Mouse (Mus musculus): ENCODE data around the gene Klf7.

Gene Klf7

GRCm38 (mm10) chr1:64020672-64021635 is 101.1 kb downstream of the Klf7 start:
- peak; percentile 96 for DNase-seq

DNA sequence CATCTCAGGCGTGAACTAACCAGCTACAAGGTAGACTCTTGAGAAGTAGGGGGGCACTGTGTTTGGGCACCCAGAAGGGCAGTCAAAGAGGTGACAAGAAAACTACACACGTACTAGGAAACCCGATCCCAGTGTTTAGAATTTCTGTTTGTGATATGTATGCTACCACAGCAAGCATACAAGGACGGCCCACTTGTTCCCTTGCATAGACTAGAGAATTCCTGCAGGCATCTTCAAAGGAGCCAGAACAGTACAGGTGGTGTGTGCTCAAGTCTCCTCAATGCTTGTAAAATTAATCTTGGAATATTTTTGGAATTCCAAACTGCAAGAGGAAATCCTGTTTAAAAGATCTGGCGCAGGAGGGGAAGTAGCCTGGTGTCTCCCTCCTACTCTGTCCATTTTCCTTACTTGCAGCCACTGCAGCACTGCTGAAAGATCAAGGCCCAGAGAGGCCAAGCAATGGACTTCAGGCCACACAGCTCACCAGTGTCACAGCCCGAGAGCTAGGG is 102.9 kb downstream of the Klf7 start:
- peak; percentile 91 for DNase-seq

DNA sequence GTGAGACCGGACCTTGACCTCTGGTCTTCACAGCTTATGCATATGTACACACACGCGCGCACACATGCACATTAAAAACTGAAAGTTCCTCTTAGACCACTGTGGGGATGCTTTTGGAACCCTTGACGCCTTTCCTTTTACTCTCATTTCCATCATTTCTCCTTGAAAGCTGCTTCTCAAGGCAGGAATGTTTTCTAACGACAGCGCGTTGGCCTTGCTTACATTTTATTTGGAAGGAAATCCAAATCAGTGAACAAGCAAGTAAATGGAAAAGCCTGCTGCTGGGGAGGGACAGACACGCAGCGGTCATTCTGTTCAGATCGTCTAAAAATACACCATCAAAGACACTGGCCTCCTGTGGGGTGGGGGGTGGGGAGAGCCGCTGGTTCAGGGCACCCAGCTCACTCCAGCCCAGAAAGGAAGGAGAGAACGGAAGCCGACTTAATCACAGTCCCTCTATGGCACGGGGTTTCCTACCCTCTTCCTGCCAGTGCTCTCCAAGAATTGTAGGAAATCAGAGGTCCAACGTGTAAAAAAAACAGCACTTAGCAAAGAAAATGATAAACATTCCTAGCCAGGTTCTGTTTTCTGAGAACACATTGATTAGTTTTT is 103.5 kb downstream of the Klf7 start:
- peak; percentile 98 for DNase-seq

- peak; percentile 31 for DNase-seq
Observed at GRCm38 (mm10) chr1:64014091-64014490, 108.0 kb downstream of the Klf7 start.

DNA sequence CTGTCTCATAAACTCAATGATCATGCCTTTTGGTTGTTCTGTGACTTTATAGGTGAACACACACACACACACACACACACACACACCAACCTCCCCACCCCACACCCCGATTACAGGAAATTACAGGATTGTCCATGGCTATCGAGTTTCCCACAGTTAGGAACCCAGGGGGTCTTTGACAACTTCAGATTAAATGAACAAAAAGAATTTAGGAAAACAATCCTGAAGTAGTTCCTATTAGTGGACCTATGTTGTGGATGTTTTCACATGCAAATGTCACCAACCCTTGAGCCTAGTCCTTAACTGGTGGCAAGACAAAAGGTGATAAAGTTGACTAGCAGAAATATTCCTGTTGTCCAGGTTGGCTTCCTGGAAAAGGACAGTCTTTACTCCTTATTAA is 113.1 kb downstream of the Klf7 start:
- DNase-seq: peak; percentile 25

DNA sequence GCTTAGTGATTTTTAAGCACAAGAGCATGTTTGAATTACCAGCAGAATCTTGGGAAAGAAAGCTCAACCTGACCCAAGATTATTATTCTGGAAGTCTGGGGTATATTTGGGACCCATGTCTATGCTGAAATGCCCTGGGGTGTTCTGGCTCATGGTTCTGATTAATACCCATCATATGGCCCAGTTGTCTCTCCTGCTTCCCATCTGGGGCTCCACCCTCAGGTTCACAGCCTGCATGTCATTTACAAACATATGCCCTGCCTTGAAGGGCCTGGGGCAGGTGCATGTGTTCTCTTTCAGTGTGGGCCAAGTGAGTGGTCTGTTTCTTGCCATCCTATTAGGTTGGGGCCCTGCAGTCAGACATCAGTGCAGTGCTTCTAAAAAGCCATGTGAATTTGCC is 114.1 kb downstream of the Klf7 start:
- DNase-seq: peak; percentile 80

DNA sequence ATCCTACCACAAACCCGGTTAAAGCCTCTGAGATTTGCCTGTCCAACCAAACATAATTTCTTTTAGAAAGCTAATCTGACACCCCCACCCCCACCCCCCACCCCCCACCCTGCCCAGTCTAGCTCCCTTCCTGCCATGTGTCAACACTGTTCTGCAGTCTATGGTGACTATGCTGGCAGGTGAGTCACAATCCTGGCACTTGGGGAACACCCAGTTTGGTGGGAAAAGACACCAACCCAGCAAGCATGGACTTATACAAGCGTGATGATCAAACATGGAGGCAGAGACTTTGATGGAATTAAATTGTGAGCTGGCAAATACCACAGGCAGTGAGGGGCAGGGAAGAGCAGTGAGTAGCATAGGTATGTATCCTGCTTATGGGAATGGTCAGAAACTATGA is 116.9 kb downstream of the Klf7 start:
- DNase-seq: peak; percentile 49

DNA sequence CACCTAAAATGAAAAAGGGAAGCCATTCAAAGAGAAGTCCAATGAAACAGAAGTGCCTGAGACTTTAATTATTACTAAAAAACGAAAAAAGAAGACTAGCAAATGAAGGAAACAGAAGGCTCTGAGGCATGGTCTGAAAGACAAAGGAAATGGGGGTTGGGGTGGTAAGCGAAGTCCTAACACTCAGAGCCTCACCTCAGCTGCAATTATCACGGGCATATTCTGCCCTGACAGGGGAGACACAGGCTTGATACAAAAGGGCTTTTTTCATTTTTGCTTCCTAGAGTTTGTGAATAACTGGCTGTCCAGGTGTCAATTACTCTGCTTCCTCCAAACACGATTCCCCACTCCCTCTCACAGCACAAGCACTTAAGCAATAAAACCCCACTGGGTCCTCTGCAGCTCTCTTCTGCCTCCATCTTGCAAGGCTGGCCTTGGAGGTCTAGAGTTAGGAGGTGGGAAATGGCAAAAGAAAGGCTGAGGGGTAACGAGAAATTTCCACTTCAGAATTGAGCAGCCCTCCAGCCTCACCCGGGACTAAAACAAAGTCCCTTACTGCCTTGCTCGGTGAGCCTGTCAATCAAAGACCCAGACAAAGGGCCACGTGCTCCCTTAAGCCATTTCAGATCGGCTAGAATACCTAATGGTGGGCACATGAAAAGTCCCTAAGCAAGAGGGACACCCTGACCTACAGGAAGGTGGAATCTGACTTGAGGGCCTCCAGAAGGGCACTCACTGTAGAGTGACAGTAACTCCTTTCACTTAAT is 118.4 kb downstream of the Klf7 start:
- DNase-seq: peak; percentile 65

DNA sequence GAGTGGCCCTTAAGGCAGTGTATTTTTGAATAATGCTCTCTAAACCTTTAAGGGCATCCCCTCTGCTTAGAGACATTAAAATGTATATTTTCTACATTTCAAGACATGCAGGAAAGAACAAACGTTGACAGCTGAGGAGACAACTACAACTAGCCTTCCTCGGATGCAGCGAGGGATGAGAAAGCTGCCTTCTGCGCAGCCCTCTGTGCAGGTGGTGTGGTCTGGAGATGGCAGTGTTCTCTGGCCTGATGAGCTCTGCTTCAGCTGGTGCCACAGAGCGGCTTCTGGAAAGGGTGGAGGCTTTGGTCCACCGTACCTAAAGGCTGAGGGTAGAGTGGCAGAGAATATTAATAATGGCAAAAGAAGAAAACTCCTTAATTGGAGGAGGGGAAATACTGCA is 120.0 kb downstream of the Klf7 start:
- DNase-seq: peak; percentile 23

DNA sequence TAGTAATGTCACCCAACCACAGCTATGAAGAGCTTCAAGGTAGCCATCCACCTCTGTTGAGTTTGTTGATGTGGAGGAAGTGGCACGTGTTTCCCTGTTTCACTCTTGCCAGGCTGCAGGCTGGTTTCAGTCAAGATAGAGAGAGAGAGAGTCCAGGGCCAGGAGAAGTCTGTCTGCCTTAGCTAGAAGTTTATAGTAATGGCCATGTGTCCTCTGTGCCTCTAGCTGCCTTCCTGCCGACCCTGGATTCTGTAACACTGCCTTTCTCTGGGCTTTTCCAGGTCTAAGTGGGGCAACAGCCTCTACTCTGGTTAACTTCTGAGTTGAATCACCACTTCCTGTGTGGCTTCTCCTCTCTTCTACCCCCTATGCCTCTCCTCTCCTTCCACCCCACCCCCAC is 121.5 kb downstream of the Klf7 start:
- DNase-seq: peak; percentile 64

- DNase-seq: peak; percentile 96
Observed at GRCm38 (mm10) chr1:63999481-63999880, 122.6 kb downstream of the Klf7 start.

GRCm38 (mm10) chr1:63998901-63999300 is 123.2 kb downstream of the Klf7 start:
- peak; percentile 61 for DNase-seq

DNA sequence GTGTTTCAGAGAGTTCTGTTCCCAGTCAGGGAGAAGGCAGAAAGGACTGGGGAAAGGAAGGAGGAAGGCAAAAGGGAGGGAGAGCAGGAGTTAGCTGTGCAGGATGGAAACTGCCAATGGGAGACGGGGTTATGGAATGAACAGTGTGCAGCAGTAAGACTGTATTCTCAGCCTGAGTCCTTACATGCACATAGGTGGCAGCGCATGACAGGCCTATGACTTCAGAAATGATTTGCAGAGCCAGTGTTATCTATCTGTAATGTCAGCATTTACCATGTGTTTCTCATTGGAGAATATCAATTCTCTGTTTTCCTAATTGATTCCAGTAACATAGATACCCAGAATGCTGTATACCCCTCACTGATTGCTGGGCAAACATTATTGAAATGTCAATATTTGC is 123.9 kb downstream of the Klf7 start:
- DNase-seq: peak; percentile 81

DNA sequence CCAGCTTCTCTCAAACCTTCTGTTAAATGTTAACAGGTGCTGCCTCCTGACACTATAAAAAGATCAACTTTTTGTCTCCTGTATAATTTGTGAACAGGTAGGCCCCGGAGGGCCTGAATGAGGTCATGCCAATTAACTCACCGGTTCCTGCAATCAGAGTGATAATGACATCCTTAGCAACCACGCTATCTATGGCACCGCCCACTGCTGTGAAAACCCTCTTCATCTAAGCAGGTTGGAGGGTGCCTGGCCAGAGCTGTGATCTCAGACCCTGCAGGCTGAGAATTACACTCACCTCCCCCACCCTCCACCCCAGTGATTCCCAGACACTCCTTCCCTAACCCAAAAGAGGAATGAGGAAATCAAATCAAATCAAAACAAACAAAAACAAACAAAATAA is 126.3 kb downstream of the Klf7 start:
- peak; percentile 93 for DNase-seq

DNA sequence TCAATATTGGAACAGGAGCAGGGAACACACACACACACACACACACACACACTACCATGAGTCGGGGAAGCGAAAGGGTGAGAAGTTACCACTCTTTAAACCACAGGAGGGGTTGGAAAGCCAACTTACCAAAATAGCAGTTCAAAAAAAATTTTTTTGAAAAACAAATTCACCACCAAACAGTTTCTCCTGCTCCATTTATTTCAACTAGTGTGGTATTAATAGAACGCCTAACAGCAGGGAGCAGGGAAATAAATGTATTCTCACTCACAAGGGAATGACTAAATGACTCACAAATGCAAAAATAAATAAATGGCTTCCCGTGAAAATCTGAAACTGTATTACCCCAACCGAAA is 127.0 kb downstream of the Klf7 start:
- no peak for DNase-seq

- peak; percentile 97 for DNase-seq
Observed at GRCm38 (mm10) chr1:63994248-63995136, 127.6 kb downstream of the Klf7 start.

GRCm38 (mm10) chr1:63992506-63992905 is 129.6 kb downstream of the Klf7 start:
- peak; percentile 93 for DNase-seq

GRCm38 (mm10) chr1:63990416-63990815 is 131.7 kb downstream of the Klf7 start:
- DNase-seq: peak; percentile 54

- DNase-seq: no peak
Observed at GRCm38 (mm10) chr1:63980733-63981132, 141.3 kb downstream of the Klf7 start.
